Mouse (Mus musculus) liver, embryonic 14.5 days (tissue): Measurements from ENCODE around the gene 2210011C24Rik. TPM values are rescaled to one million over a fixed set of nuclear protein-coding genes. Genes with fewer than 3 reads are reported as not detected.

Experiments
- ATAC-seq: fragments of 200-750 bp; cut with Nextera tagmentation; 2 replicates; pipeline ENCODE4 v1.8.0; 2017; ENCODE audit warnings: moderate number of reproducible peaks, mild to moderate bottlenecking, moderate library complexity; ENCODE audit not compliant: insufficient read depth
- DNase-seq, 3 experiments: peaks; one replicate each; pipeline ENCODE4 v3.0.0-alpha.2; 2012 to 2013; ENCODE audit warnings: low read depth in 3 of 3, low spot score in 3 of 3
- H3K27ac ChIP-seq: fragments of 300-500 bp; sonication (generic); 2 replicates; pipeline ENCODE4 v1.5.1; 2014; ENCODE audit warnings: moderate library complexity, mild to moderate bottlenecking, control low read depth, inconsistent platforms
- H3K27me3 ChIP-seq: fragments of 300-500 bp; sonication (generic); 2 replicates; pipeline ENCODE4 v1.6.1; 2014; ENCODE audit warnings: mild to moderate bottlenecking, low read length, moderate library complexity; ENCODE audit not compliant: control insufficient read depth, insufficient read depth
- H3K36me3 ChIP-seq: fragments of 300-500 bp; sonication (generic); replicated peaks from 2 replicates; pipeline ENCODE4 v1.6.1; 2014; ENCODE audit warnings: low read depth; ENCODE audit not compliant: control insufficient read depth, insufficient read depth
- H3K4me1 ChIP-seq, 2 experiments: fragments of 200-500 bp in 1 of 2; fragments of 300-500 bp in 1 of 2; sonication (generic) in 1 of 2; replicated peaks; 2 replicates each; pipeline ENCODE4 v1.6.1; 2012 to 2014; ENCODE audit warnings: antibody characterized with exemption in 1 of 2, inconsistent platforms in 1 of 2, low read length in 1 of 2; ENCODE audit not compliant: control insufficient read depth in 2 of 2, insufficient read depth in 2 of 2
- H3K4me2 ChIP-seq: fragments of 300-500 bp; sonication (generic); 2 replicates; pipeline ENCODE4 v1.6.1; 2014; ENCODE audit warnings: low read depth, mild to moderate bottlenecking, control low read depth, moderate library complexity
- H3K4me3 ChIP-seq, 2 experiments: fragments of 200-500 bp in 1 of 2; fragments of 300-500 bp in 1 of 2; sonication (generic) in 1 of 2; 2 replicates each; pipeline ENCODE4 v1.5.1; 2012 to 2014; ENCODE audit warnings: low read depth in 2 of 2, low read length in 2 of 2, mild to moderate bottlenecking in 2 of 2, control low read depth in 1 of 2, inconsistent platforms in 1 of 2, moderate library complexity in 1 of 2; ENCODE audit not compliant: insufficient read depth in 1 of 2
- H3K9ac ChIP-seq: fragments of 300-500 bp; sonication (generic); replicated peaks from 2 replicates; pipeline ENCODE4 v1.6.1; 2014; ENCODE audit warnings: mild to moderate bottlenecking, control low read depth, moderate library complexity
- H3K9me3 ChIP-seq: fragments of 300-500 bp; sonication (generic); 2 replicates; pipeline ENCODE4 v1.6.1; 2016; ENCODE audit warnings: low read length, mixed read lengths; ENCODE audit not compliant: control insufficient read depth
- CTCF ChIP-seq: IDR thresholded peaks from 2 replicates; pipeline ENCODE4 v1.5.1; 2016; ENCODE audit warnings: antibody characterized with exemption, low read depth, control low read depth
- EP300 ChIP-seq: IDR thresholded peaks from 2 replicates; pipeline ENCODE4 v1.6.1; 2016; ENCODE audit warnings: antibody characterized with exemption, low read depth
- WGBS: fragments of 180-500 bp; shearing (Covaris S2); extraction: QIAGEN DNeasy Blood & Tissue Kit; methylation state at CpG from one replicate; pipeline ENCODE4 v1.1.7; 2014; ENCODE audit not compliant: insufficient replicate concordance; 5-methylcytosine and 5-hydroxymethylcytosine counted together
- polyA plus RNA-seq, 2 experiments: library from polyadenylated mRNA; depleted of rRNA in 1 of 2; stranded (reverse) in 1 of 2; unstranded in 1 of 2; fragments of >200 nt; fragmentation: Nextera tagmentation in 1 of 2; extraction: Ambion mirVana in 1 of 2; gene quantifications; 2 replicates each; pipeline versions ENCODE4 v1.2.1 to v1.2.3; 2012 to 2014

Gene 2210011C24Rik
- polyA plus RNA-seq, 2 experiments = not detected

DNA sequence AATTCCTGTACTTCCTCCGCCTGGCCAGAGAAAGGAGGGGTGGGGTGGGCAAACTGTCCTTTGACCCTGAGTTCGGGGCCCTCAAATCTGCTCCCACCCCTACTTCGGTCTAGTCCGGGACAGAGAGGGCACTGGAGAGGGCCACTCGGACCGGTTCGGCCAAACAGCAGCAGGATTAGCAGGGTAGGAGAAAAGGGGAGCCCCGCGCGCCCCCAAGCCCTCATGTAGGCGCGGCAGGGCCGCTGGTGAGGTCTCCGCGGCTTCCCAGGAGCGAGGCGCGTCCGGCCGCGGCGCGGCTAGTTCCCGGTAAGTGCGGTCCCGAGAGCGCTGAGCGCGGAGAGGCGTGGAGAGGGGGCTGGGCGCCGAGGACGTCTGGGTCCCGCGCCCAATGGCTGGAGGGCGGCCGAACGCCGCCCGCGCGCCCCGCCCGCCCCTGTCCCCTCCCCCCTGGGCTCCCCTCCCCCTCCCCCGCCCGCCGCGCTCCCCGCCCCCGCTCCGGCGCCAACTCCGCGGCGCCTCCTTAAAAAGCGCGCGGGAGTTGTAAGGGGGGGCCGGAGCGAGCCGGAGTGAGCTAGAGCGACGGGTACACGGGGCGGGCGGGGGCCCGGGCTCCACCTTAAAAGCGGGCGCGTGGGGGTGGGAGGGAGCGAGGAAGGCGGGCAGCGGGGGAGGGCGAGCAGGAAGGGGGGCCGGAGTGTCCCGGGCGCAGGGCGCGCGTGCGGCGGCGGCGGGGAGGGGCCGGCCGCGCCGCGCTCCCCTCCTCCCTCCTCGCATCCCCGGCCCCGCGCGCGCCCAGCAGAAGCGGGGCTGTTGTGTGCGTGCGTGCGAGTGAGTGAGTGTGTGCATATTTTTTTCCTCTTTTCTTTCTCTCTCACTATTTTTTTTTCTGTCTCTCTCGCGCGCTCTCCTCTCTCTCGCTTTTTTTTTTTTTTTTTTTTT lies 15.1 kb downstream of the 2210011C24Rik start:
- peak overlapping the region; percentile 91 for H3K9ac ChIP-seq
- DNase-seq (peak; percentile 76 to 79 (median 78)), ATAC-seq (peak; percentile 87)
- H3K9me3 ChIP-seq = no peaks in the 10 kb centered on the region
- H3K4me1 ChIP-seq = peaks cover 17 to 25% of the 10 kb centered on the region in 2 experiments
- H3K27me3 ChIP-seq = no peaks in the 10 kb centered on the region
- TF ChIP-seq CTCF (no peak), EP300 (peak; percentile 16; the same call in 1 of the 2 replicates)
- peak overlapping the region; percentile 99 for H3K4me2 ChIP-seq
- peak overlapping the region; percentile 75 for H3K27ac ChIP-seq
- WGBS = 1% methylated on average over 73 of the region's 103 CpGs
- peaks cover 25% of the 10 kb centered on the region for H3K36me3 ChIP-seq
- peak overlapping the region; percentile 85 to 89 for H3K4me3 ChIP-seq

DNA sequence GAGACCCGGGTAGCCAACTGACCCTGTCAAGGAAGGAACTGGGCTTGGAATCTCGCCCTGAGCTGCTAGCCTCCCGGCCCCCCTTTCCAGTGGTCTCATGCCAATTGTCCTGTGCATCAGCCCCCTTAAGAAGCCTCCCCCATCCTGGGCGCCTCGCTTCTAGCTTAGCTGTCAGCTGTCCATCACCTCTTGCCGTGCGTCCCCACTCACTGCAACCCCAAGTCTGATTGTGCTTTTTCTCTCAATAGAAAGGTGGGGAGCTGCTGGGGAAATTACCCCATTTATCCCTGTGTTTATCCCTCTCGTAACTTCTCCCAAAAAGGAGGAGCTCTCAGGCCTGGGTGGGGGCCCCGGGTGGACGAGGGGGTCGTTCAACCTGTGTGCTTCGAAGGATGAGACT lies 16.0 kb downstream of the 2210011C24Rik start:
- no peak for ATAC-seq
- peak overlapping the region; percentile 91 for H3K9ac ChIP-seq
- no peaks in the 10 kb centered on the region for H3K9me3 ChIP-seq
- peaks cover 17% of the 10 kb centered on the region for H3K36me3 ChIP-seq
- DNase-seq = no peak
- H3K27ac ChIP-seq = peak overlapping the region; percentile 75; the same call in 1 of the 2 replicates
- peak overlapping the region in 1 of 2 experiments; percentile 89; a peak in 2 of 4 replicates for H3K4me3 ChIP-seq
- H3K4me2 ChIP-seq = peak overlapping the region; percentile 99
- no peak for TF ChIP-seq EP300
- TF ChIP-seq CTCF = no peak
- 35% methylated on average over 12 of the region's 12 CpGs for WGBS
- peaks cover 19 to 31% of the 10 kb centered on the region in 2 experiments for H3K4me1 ChIP-seq
- no peaks in the 10 kb centered on the region for H3K27me3 ChIP-seq

- no peaks in the 10 kb centered on the region for H3K9me3 ChIP-seq
- H3K9ac ChIP-seq = no peak overlapping the region
- no peak overlapping the region for H3K4me3 ChIP-seq
- no peak for TF ChIP-seq EP300
- TF ChIP-seq CTCF = no peak
- H3K4me1 ChIP-seq = peaks cover 19 to 26% of the 10 kb centered on the region in 2 experiments
- no peak overlapping the region for H3K4me2 ChIP-seq
- no peak for DNase-seq
- H3K27ac ChIP-seq = no peak overlapping the region
- no peak for ATAC-seq
- WGBS = 36% methylated on average over 3 of the region's 3 CpGs
- no peaks in the 10 kb centered on the region; the same call in 1 of the 2 replicates for H3K36me3 ChIP-seq
- no peaks in the 10 kb centered on the region for H3K27me3 ChIP-seq
These were observed 17.9 kb downstream of the 2210011C24Rik start for GRCm38 (mm10) chr8:83994030-83994429.

GRCm38 (mm10) chr8:83992488-83992887 lies 19.5 kb downstream of the 2210011C24Rik start:
- H3K27ac ChIP-seq = peak overlapping the region; percentile 4
- no peak overlapping the region for H3K4me3 ChIP-seq
- peak in 1 of 3 experiments; percentile 60 for DNase-seq
- H3K36me3 ChIP-seq = peaks cover 4% of the 10 kb centered on the region; the same call in 1 of the 2 replicates
- TF ChIP-seq CTCF (no peak), EP300 (peak; percentile 67)
- 14% methylated on average over 2 of the region's 2 CpGs for WGBS
- H3K9ac ChIP-seq = 0 out of 2 replicates have a peak overlapping the region, but pooled peaks have one; percentile 27
- H3K9me3 ChIP-seq = no peaks in the 10 kb centered on the region
- peaks cover 16 to 26% of the 10 kb centered on the region in 2 experiments for H3K4me1 ChIP-seq
- no peaks in the 10 kb centered on the region for H3K27me3 ChIP-seq
- ATAC-seq = peak; percentile 21
- peak overlapping the region; percentile 31 for H3K4me2 ChIP-seq

DNA sequence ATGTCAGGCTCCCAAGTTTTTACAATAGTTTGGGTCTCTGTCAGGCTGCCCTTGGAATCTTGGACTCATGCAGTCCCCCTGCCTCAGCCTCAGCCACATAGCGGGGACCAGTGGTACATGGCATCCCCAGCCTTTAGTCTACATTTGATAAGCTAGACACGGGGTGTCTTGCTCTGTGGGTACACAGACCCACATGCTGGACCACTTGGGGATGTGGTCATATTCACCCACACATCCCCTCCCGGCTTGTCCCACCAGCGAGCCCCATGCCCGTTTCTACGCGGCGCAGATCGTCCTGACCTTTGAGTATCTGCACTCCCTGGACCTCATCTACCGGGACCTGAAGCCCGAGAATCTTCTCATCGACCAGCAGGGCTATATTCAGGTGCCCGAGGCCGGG lies 21.8 kb downstream of the 2210011C24Rik start:
- 86% methylated on average over 14 of the region's 14 CpGs for WGBS
- peaks cover 12% of the 10 kb centered on the region for H3K36me3 ChIP-seq
- no peaks in the 10 kb centered on the region for H3K9me3 ChIP-seq
- no peak overlapping the region for H3K27ac ChIP-seq
- no peak for ATAC-seq
- H3K27me3 ChIP-seq = no peaks in the 10 kb centered on the region
- peaks cover 16 to 26% of the 10 kb centered on the region in 2 experiments for H3K4me1 ChIP-seq
- H3K4me3 ChIP-seq = no peak overlapping the region
- H3K4me2 ChIP-seq = no peak overlapping the region
- no peak for DNase-seq
- H3K9ac ChIP-seq = no peak overlapping the region
- TF ChIP-seq EP300 = no peak
- no peak for TF ChIP-seq CTCF
